Mouse (Mus musculus): ENCODE measurements around the gene B3galt1.

DNA sequence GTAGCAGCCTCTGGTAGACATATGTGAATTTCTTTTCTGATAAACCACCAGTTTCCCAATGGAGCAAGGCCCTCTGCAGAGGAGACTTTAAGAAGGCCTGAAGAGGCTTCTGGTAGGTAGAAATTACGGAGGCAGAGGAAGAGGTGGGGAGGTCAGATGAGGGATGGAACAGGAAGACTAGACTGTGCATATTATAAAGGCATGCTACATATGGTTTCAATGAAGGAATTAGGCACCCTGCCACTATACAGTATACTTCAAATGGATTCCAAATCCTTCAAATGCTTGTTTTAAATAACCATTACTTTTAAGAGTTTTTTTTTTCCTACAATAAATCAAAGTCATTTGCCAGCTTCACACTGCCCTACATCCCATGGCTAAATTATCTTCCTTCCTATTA, 518.8 kb downstream of the B3galt1 start:
- TF ChIP-seq CTCF (IDR thresholded peaks at IDR 0.05) (no peak), POLR2A (IDR thresholded peaks at IDR 0.05; ENCODE audit: insufficient read depth, low read depth, low read length) (no peak)

Measured in heart, adult 2 months (tissue).